Mouse (Mus musculus) bone marrow, adult 2 months (tissue): ENCODE data around the gene Sp6.

Experiments
- CTCF ChIP-seq: fragments of 200-500 bp; IDR thresholded peaks from 2 replicates; pipeline ENCODE4 v1.5.1; 2011; ENCODE audit warnings: low read length, control low read depth; ENCODE audit not compliant: control insufficient read depth, insufficient read depth
- POLR2A ChIP-seq: fragments of 200-500 bp; IDR thresholded peaks from 2 replicates; pipeline ENCODE4 v1.6.1; 2011; ENCODE audit warnings: low read depth, mild to moderate bottlenecking, control low read depth, low read length, borderline replicate concordance; ENCODE audit not compliant: control insufficient read depth

GRCm38 (mm10) chr11:97021873-97022484, 8.8 kb downstream of the Sp6 start:
- TF ChIP-seq CTCF (peak; percentile 80), POLR2A (peak; percentile 33; the same call in 1 of the 2 replicates)
